Mouse (Mus musculus): ENCODE results near the gene Bcl2l14. TPM values are rescaled to one million over a fixed set of nuclear protein-coding genes. Genes with fewer than 3 reads are reported as not detected.

Bcl2l14 gene
- polyA plus RNA-seq, 1 experiment: not detected

DNA sequence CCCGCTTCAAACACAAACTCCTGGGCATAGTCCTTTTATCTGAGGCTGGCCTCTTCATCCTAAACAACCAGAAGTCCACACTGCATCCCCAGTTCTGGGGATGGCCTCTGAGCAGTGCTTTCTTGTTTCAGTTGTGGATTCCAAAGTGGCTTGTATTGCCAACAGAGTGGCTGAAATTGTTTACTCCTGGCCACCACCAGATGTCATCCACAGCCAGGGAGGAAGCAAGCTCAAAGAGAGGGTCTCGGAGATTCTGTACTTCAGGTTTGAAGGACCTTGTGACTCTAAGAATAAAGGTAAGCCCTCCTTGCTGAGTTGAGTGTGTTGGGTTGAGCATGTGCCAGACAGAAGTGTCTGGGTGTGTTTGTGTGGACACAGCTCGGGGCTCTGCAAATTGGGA lies 31.0 kb downstream of the Bcl2l14 start:
- Histone ChIP-seq H3K4me3 (ENCODE audit: insufficient read depth, low read depth, low read length) (no peak overlapping the region), H3K27ac (replicated peaks; ENCODE audit: low read depth, low read length) (no peak overlapping the region), H3K4me1 (ENCODE audit: control insufficient read depth, insufficient read depth, insufficient read length, low read length) (no peaks in the 10 kb centered on the region)

DNA sequence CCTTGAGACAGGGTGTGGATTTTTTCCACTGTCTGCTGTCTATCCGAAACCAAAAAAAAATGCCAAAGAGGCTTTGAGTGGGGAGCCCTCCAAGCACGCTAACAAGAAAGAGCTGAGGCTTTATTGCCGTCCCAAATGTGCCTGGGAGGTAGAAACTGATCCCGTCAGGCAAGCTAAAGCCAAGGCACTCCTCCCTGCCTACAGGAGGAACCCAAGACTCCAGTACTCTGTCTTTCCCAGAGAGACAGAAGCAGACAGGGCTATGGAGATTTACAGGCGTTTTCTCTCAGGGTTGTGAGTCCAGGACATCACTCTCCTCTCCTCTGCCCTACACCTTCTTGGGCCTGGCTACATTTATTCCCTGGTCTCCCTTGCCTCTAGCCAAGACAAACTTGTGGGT lies 32.3 kb downstream of the Bcl2l14 start:
- Histone ChIP-seq H3K4me3 (ENCODE audit: insufficient read depth, low read depth, low read length) (no peak overlapping the region), H3K27ac (replicated peaks; ENCODE audit: low read depth, low read length) (no peak overlapping the region), H3K4me1 (ENCODE audit: control insufficient read depth, insufficient read depth, insufficient read length, low read length) (no peaks in the 10 kb centered on the region)

DNA sequence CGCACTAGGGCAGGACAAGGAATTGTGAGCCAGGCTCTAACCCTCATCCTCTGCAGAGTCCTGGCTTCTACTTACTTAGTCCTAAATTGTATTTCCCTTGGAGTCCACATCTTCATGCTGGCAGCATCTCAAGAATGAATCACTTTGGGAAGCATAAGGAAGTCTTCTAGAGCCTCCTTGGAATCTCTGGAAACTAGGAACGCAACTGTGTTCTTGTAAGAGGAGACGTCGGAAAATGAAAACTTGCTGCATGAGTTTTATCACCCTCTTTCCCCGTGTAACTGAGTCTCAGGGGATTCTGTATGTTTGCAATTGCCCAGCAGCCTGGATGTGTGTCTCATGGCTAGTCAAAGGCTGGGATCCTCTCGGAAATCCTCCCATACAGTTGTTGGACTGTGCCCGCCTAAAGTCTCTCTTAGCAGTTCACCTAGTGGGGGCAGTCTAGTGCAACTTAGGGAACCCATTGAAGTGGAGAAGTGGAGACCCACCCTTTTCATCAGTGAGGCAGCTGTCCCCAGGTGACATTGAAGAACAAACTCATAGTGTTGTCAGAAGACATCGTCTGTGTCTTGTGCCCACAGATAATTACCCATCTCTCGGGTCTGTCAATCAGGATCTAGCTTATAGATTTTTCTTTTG lies 34.2 kb downstream of the Bcl2l14 start:
- no peak overlapping the region for H3K4me3 ChIP-seq (ENCODE audit: insufficient read depth, low read depth, low read length)
- H3K4me1 ChIP-seq (ENCODE audit: control insufficient read depth, insufficient read depth, insufficient read length, low read length): no peaks in the 10 kb centered on the region
- no peak overlapping the region for H3K27ac ChIP-seq (replicated peaks; ENCODE audit: low read depth, low read length)

DNA sequence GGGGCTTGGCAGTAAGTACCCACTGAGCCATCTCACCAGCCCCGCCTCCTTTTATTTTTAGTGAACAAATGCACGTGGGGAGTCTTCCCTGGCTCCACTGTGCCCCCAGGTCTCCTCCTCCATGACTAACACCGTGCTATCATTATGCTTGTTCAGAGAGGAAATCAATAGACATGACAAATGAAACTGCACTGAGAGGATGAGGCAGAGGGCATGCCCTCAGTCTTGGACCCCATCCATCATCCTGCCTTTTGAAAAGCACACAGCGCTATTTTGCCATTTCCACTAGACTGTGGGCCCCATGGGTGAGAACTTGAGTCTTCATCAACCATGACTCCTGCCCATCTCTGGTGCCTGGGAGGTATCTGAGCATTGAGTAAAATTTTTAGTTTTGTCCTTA lies 35.5 kb downstream of the Bcl2l14 start:
- Histone ChIP-seq H3K4me1 (ENCODE audit: control insufficient read depth, insufficient read depth, insufficient read length, low read length) (no peaks in the 10 kb centered on the region), H3K27ac (replicated peaks; ENCODE audit: low read depth, low read length) (no peak overlapping the region), H3K4me3 (ENCODE audit: insufficient read depth, low read depth, low read length) (no peak overlapping the region)

DNA sequence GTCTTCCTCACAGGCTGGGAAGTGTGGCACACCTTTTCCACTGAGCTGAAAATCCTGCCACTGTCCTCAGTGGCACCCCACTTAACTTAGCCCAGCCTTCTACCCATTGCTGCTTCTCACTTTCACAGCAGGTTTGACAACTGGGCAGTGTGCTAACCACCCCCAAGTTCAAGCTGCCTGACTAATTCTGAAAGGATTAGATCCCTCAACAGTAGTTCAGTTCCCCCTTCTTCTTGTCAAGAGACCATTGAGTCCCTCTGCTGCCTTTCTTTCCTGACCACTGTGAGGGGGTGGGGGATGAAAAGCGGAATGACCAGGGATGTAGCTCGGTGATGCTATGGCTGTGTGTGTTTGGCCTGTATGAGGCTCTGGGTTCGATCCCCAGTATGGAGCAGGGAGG lies 37.2 kb downstream of the Bcl2l14 start:
- no peaks in the 10 kb centered on the region for H3K4me1 ChIP-seq (ENCODE audit: control insufficient read depth, insufficient read depth, insufficient read length, low read length)
- no peak overlapping the region for H3K27ac ChIP-seq (replicated peaks; ENCODE audit: low read depth, low read length)
- no peak overlapping the region for H3K4me3 ChIP-seq (ENCODE audit: insufficient read depth, low read depth, low read length)

DNA sequence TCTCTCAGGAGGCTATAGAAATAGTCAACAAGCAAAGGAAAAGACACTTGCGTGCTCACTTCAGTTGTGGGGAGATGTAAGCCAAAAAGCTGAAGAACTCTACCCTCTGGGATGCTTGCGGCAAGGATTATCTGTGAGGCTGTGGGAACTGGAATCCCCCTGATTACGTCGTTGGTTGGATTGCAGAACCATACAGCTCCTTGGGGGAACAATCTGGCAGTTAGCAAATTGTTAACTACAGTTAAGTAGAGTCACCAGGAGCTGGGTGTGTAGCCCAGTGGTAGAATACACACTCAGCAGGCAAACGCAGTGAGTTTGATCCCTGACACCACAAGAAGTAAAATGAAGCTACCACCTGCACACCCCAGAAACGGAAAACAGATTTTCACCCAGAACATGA lies 37.9 kb downstream of the Bcl2l14 start:
- Histone ChIP-seq H3K27ac (replicated peaks; ENCODE audit: low read depth, low read length) (no peak overlapping the region), H3K4me3 (ENCODE audit: insufficient read depth, low read depth, low read length) (no peak overlapping the region), H3K4me1 (ENCODE audit: control insufficient read depth, insufficient read depth, insufficient read length, low read length) (no peaks in the 10 kb centered on the region)

DNA sequence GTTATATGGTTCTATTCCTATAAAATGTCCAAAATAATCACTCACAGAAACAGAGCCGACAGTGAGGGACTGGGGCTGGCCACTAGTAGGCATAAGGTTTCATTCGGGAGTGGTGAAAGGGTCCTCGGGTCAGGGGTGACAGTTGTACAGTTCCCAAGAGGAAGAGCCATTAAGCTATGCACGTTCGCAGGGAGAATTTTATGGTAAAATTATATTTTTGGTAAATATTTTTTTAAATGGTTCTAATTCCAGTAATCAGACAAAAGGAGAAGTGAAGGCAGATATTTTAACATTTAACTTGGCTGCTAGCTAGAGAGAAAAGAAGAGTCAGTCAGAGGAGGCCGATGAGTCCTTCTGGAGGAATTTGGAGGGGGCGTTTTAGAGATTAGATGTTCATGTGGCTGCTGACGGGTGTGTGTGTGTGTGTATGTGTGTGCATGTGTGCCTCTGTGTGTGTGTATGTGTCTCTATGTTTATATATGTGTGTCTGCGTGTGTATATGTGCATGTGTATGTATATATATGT lies 38.8 kb downstream of the Bcl2l14 start:
- Histone ChIP-seq H3K27ac (replicated peaks; ENCODE audit: low read depth, low read length) (no peak overlapping the region), H3K4me3 (ENCODE audit: insufficient read depth, low read depth, low read length) (no peak overlapping the region), H3K4me1 (ENCODE audit: control insufficient read depth, insufficient read depth, insufficient read length, low read length) (no peaks in the 10 kb centered on the region; the same call in 1 of the 2 replicates)

DNA sequence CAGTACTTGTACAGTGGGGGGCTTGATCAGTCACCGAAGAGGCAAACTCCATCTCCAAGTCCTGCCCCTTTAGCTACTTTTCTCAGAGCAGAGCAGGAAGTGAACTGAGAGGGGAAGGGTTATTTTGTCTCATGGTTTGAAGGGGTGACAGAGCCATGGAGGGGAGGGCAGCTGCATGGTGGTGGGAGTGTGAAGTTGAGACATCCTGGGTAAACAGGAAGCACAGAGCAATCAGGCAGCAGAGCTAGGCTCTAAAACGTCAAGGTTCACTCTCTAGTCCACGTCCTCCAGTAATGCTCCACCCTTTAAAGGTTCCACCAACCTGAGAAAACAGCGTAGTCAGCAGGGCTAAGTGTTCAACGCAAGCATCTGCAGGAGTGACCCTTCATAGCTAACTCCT lies 40.8 kb downstream of the Bcl2l14 start:
- Histone ChIP-seq H3K27ac (replicated peaks; ENCODE audit: low read depth, low read length) (no peak overlapping the region), H3K4me3 (ENCODE audit: insufficient read depth, low read depth, low read length) (no peak overlapping the region), H3K4me1 (ENCODE audit: control insufficient read depth, insufficient read depth, insufficient read length, low read length) (no peaks in the 10 kb centered on the region; the same call in 1 of the 2 replicates)

DNA sequence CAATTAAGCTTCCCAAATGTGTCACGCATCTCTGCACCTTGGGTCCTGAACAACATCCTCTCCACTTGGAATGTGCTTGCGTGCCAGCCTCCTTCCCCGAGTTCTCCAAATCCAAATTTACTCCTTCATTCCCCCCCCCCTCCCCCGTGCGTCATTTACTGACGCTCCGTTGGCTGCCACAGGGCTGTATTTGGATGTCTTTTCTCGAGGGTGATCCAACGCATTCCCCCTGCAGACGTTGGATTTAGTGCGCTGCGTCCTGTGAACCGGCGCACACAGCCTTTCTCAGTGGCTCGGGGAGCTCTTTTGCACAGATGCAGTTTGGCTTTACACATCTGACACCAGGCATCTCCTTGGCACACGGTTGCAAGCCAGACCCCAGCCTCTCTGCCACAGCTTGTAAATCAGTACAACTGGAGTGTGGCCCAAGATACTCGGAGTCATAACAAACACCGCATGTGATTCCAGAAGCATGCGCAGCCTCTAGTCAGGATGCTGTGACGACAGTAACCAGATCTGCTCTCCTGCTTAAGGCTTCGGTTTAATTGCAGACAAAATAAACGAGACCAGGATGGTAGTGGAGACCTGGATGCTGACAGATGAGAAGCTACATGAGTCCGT lies 43.4 kb downstream of the Bcl2l14 start:
- H3K4me1 ChIP-seq (ENCODE audit: control insufficient read depth, insufficient read depth, insufficient read length, low read length): no peaks in the 10 kb centered on the region; the same call in 1 of the 2 replicates
- H3K4me3 ChIP-seq (ENCODE audit: insufficient read depth, low read depth, low read length): no peak overlapping the region
- 0 out of 2 replicates have a peak overlapping the region, but pooled peaks have one; percentile 11 for H3K27ac ChIP-seq (replicated peaks; ENCODE audit: low read depth, low read length)

DNA sequence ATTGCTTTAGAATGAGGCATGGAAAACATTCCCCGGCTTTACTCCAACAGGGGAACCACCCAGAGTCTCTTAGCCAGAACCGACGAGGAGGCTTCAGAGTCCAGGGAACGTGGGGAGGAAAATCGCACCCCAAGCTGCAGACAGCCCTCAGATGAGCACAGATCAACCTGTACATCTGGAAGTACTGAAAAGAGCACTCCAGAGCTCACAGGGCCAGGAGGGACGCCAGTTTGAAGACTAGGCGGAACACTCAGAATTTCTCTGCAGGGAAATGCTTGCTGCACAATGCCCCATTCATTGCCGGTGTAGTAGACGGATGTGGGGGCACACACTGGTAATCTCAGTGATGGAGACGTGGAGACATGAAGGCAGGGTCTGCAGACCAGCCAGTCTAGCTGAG lies 43.9 kb downstream of the Bcl2l14 start:
- Histone ChIP-seq H3K27ac (replicated peaks; ENCODE audit: low read depth, low read length) (no peak overlapping the region), H3K4me1 (ENCODE audit: control insufficient read depth, insufficient read depth, insufficient read length, low read length) (no peaks in the 10 kb centered on the region; the same call in 1 of the 2 replicates), H3K4me3 (ENCODE audit: insufficient read depth, low read depth, low read length) (no peak overlapping the region)

DNA sequence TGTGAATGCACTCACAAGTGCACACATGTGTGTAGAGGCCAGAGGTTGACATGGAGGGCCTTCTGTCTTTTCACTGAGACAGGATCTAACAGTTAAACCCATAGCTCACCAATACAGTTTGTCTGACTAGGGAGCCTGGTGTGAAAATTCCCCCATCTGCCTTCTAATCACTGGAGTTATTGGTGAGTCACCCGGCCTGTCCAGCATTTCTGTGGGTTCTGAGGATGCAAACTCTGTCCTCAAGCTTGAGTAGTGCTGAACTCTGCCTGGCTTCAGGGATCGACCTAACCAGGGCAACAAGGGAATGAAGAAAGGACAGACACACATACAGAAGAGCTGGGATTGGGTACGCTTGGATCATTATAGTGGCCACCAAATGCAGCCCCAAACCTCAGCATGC lies 45.6 kb downstream of the Bcl2l14 start:
- no peaks in the 10 kb centered on the region; the same call in 1 of the 2 replicates for H3K4me1 ChIP-seq (ENCODE audit: control insufficient read depth, insufficient read depth, insufficient read length, low read length)
- H3K4me3 ChIP-seq (ENCODE audit: insufficient read depth, low read depth, low read length): no peak overlapping the region
- H3K27ac ChIP-seq (replicated peaks; ENCODE audit: low read depth, low read length): no peak overlapping the region

DNA sequence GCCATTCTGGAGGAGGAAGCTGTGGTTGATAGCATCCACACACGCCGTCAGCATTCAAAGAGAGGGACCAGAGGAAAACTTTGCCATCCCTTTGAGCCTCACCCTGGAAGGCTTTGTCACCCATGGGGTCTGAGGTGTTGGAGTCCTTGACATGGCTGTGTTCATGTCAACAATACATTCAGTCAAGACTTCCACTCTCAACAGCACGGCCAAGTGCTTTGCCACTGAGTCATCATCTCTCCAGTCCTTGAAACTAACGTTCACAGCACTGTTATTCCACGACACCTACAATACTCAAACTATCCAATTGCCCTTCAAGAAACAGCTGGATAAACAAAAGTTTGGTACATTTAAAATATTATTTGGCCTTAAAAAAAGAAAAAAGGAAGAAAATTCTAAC lies 46.1 kb downstream of the Bcl2l14 start:
- no peak overlapping the region for H3K4me3 ChIP-seq (ENCODE audit: insufficient read depth, low read depth, low read length)
- no peak overlapping the region for H3K27ac ChIP-seq (replicated peaks; ENCODE audit: low read depth, low read length)
- H3K4me1 ChIP-seq (ENCODE audit: control insufficient read depth, insufficient read depth, insufficient read length, low read length): no peaks in the 10 kb centered on the region; the same call in 1 of the 2 replicates

DNA sequence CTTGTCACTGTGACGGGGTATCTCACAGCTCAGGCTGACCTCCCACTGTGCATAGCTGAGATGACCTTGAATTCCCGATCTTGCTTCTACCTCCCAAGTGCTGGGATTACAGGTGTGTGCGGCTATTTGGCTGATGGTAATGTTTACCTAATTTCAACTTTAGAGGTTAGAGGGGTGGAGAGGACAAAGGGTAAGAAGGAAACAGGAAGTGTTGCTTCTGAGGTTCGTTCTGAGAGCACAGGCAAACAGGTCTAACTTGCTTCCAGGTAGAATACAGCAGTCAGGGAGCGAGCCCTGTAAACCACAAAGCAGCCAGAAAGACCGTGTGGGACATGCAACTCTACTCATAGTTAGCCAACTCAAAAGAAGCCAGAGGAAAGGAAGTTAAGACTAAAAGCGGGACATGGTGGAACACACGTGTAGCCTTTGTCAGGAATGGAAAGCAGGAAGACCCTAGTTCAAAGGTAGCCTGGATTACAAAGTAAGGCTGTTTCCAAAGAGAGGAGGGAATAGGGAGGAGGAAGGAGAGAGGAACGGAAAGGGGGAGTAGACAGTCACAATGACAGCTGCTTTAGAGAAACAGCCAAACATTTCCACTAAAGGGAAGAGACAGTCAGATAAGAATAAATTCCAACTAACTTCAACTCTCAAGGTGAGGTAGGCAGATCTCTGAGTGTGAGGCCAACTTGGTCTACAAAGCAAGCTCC lies 47.2 kb downstream of the Bcl2l14 start:
- H3K4me3 ChIP-seq (ENCODE audit: insufficient read depth, low read depth, low read length): no peak overlapping the region
- H3K4me1 ChIP-seq (ENCODE audit: control insufficient read depth, insufficient read depth, insufficient read length, low read length): no peaks in the 10 kb centered on the region; the same call in 1 of the 2 replicates
- no peak overlapping the region for H3K27ac ChIP-seq (replicated peaks; ENCODE audit: low read depth, low read length)

DNA sequence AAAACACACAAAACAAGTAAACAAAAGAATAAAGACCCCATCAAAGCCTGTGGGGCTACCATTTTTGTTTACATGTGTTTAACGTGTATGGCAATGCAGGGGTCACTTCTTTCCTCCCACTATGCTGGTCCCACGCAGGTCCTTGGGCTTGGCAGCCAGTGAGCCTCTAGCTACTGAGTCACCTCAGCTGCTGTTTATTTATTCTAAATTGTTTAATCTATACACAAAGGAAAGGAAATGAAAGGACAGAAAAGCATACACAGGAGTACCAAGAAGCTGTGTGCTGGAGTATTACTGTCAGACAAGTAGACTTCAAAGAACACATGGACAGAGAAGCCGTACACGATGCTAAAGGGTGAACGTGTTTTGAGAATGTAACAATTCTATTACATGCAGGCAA lies 47.8 kb downstream of the Bcl2l14 start:
- no peak overlapping the region for H3K27ac ChIP-seq (replicated peaks; ENCODE audit: low read depth, low read length)
- H3K4me3 ChIP-seq (ENCODE audit: insufficient read depth, low read depth, low read length): no peak overlapping the region
- no peaks in the 10 kb centered on the region; the same call in 1 of the 2 replicates for H3K4me1 ChIP-seq (ENCODE audit: control insufficient read depth, insufficient read depth, insufficient read length, low read length)

DNA sequence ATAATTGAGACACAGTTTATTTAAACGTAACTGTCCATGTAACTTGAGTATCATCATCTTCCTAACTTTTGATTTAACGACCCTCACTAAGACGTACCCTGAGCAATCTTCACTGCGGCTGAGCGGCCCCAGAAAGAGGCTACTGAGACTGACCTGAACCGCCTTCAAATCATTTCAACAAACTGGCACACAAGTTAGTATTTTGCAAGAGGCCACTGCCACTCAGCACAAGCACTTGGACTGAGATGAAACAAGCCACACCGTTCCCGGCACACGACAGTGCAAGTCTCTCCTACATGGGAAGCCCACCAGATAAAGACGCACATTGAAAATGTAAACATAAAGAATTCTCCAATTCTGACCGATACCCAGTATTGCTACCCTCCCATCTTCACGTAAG lies 52.3 kb downstream of the Bcl2l14 start:
- no peak overlapping the region for H3K4me3 ChIP-seq (ENCODE audit: insufficient read depth, low read depth, low read length)
- no peaks in the 10 kb centered on the region for H3K4me1 ChIP-seq (ENCODE audit: control insufficient read depth, insufficient read depth, insufficient read length, low read length)
- no peak overlapping the region for H3K27ac ChIP-seq (replicated peaks; ENCODE audit: low read depth, low read length)

Data from brown adipose tissue, adult 24 weeks (tissue).